Comparison of ENCODE assay signal across 36 mouse cellular contexts in the genomic region with DNA sequence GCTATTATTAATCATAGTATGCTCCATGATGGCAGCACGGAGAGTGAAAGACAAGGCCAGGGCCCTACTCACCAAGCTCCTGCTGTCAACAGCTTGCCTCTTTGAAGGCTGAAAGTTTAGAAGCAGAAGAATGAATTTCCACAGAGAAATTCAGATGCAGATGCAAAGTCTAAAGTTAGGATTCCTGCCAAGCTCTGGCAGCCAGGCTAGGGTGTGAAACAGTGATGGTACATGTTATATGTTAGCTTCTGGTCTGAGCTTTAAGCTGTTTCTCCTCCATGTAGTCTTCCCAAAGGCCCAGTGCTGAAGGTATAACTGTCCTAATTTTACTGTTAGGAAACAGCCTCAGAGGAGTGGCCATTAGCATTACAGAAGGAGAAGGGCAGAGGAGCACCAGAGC. TPM values are rescaled to one million over a fixed set of nuclear protein-coding genes. Genes with fewer than 3 reads are reported as not detected.
DNase-seq lines count a peak whose midpoint lies in the region; ATAC-seq and TF ChIP-seq lines count a peak whose summit lies in the region.
"Had no signal": no experiment of that assay in that cellular context is flagged by ENCODE, and none has a peak within 500 bp of the region (broad histone marks: within the 10 kb centered on the region; RNA-seq: fewer than 3 reads in every experiment).

No protein-coding gene starts in this region.

- intact Hi-C loops in left cerebral cortex, postnatal 25 days (cut with DNase I): no loop called here
- intact Hi-C loops in left cerebral cortex, postnatal 36 days (cut with DNase I): no loop called here

- no peak for ATAC-seq in stomach, postnatal 0 days (ENCODE audit: low FRiP score, low TSS enrichment)
- ATAC-seq in inflammation-experienced regulatory T-cells, adult 6 months: no peak
- ATAC-seq: forebrain, postnatal 0 days; hindbrain, postnatal 0 days; intestine, embryonic 16.5 days; lung, postnatal 0 days; midbrain, embryonic 13.5 days had no signal

- no peak for TF ChIP-seq EP300 in stomach, postnatal 0 days (optimal IDR thresholded peaks at IDR 0.05)

- H3K9ac ChIP-seq in stomach, postnatal 0 days (ENCODE audit: low read length): no peak overlapping the region
- H3K9ac ChIP-seq: forebrain, postnatal 0 days; hindbrain, embryonic 12.5 days; limb, embryonic 15.5 days; liver, embryonic 13.5 days; midbrain, embryonic 13.5 days; neural tube, embryonic 13.5 days had no signal

- no peak overlapping the region for H3K4me2 ChIP-seq in stomach, postnatal 0 days (replicated peaks; ENCODE audit: low read depth)
- H3K4me2 ChIP-seq: hindbrain, embryonic 12.5 days; limb, embryonic 15.5 days; liver, embryonic 13.5 days; midbrain, embryonic 13.5 days; neural tube, embryonic 13.5 days had no signal

- no peaks in the 10 kb centered on the region for H3K27me3 ChIP-seq in stomach, postnatal 0 days (ENCODE audit: control insufficient read depth, insufficient read depth, low read length)
- H3K27me3 ChIP-seq: limb, embryonic 15.5 days had no signal

- no peak for TF ChIP-seq CTCF in stomach, postnatal 0 days (IDR thresholded peaks at IDR 0.05; ENCODE audit: low read depth)

- DNase-seq in frontal cortex, postnatal 36 days (ENCODE audit: low spot score in 2 of 2): peak; percentile 35 to 54
- no peak for DNase-seq in frontal cortex, postnatal 10 days (ENCODE audit: low spot score in 2 of 2)
- peak; percentile 40 to 84 for DNase-seq in left cerebral cortex, postnatal 25 days (ENCODE audit: low spot score in 2 of 2)
- no peak for DNase-seq in left cerebral cortex, postnatal 36 days (ENCODE audit: low spot score in 2 of 2)
- DNase-seq in R1 (ENCODE audit: low read depth, low spot score): peak; percentile 27
- no peak for DNase-seq in stomach, postnatal 0 days (ENCODE audit: low spot score)
- no peak for DNase-seq in layer of hippocampus, postnatal 36 days
- DNase-seq: adrenal gland, adult 8-10 months; cerebellum, adult 8-10 months; cerebellum, postnatal 25 days; forebrain, postnatal 0 days; kidney, adult 8-10 months; kidney, postnatal 4 days; liver, embryonic 13.5 days; lung, adult 18-20 months; lung, postnatal 4 days; right cerebral cortex, postnatal 4 days; thymus, postnatal 14 days had no signal

- no peaks in the 10 kb centered on the region for H3K36me3 ChIP-seq in stomach, postnatal 0 days (ENCODE audit: control insufficient read depth, insufficient read depth, low read length)
- H3K36me3 ChIP-seq: forebrain, embryonic 10.5 days; hindbrain, embryonic 12.5 days; limb, embryonic 10.5 days; limb, embryonic 15.5 days; liver, embryonic 13.5 days; midbrain, embryonic 13.5 days; neural tube, embryonic 13.5 days had no signal

- no peaks in the 10 kb centered on the region for H3K9me3 ChIP-seq in stomach, postnatal 0 days (ENCODE audit: control insufficient read depth, low read length)
- H3K9me3 ChIP-seq: forebrain, embryonic 10.5 days; hindbrain, embryonic 12.5 days; limb, embryonic 10.5 days; limb, embryonic 15.5 days; liver, embryonic 13.5 days; megakaryocyte, embryonic 14.5 days; midbrain, embryonic 13.5 days; neural tube, embryonic 13.5 days had no signal

- H3K4me1 ChIP-seq in stomach, postnatal 0 days (replicated peaks; ENCODE audit: control insufficient read depth, insufficient read depth): peaks cover 3% of the 10 kb centered on the region; the same call in 1 of the 2 replicates

- WGBS in stomach, postnatal 0 days: 63% methylated on average over 1 of the region's 1 CpGs

- peak overlapping the region; percentile 61 for H3K27ac ChIP-seq in stomach, postnatal 0 days (replicated peaks)
- H3K27ac ChIP-seq: forebrain, embryonic 10.5 days; hindbrain, embryonic 12.5 days; hindbrain, postnatal 0 days; kidney, postnatal 0 days; limb, embryonic 10.5 days; limb, embryonic 15.5 days; liver, embryonic 13.5 days; midbrain, embryonic 13.5 days; neural tube, embryonic 13.5 days had no signal

- H3K4me3 ChIP-seq in stomach, postnatal 0 days (ENCODE audit: low read depth, low read length): no peak overlapping the region
- H3K4me3 ChIP-seq: forebrain, embryonic 10.5 days; hindbrain, embryonic 12.5 days; limb, embryonic 10.5 days; limb, embryonic 15.5 days; liver, embryonic 13.5 days; megakaryocyte, embryonic 14.5 days; midbrain, embryonic 13.5 days; neural tube, embryonic 13.5 days had no signal

RNA-seq across cellular contexts. Expression of gene Itga5, which starts 2.6 kb away (rescaled TPM):
- total RNA-seq in left cerebral cortex, postnatal 25 days (2021): 1 to 10 TPM; 2.3 to 5.4 TPM
- 1 to 10 TPM; 2.8 to 4.3 TPM for total RNA-seq in left cerebral cortex, postnatal 36 days (2021)
- polyA plus RNA-seq in stomach, postnatal 0 days (2015; fragmentation: Nextera tagmentation; extraction: Ambion mirVana): 28.7 and 36.2 TPM in 2 replicates
- 1 to 10 TPM; 1.4 to 1.9 TPM for total RNA-seq in layer of hippocampus, postnatal 36 days (2021)
- polyA plus RNA-seq in inflammation-experienced regulatory T-cells, adult 6 months (2017; shearing (Covaris generic)): 1 to 10 TPM in 2 of 3 experiments, under 1 TPM in 1; 0.74 to 1.8 (median 1.5) TPM

RNA-seq across cellular contexts. Expression of gene Zfp385a, which starts 29.2 kb away (rescaled TPM):
- 10 to 100 TPM; 62.4 to 64.8 TPM for total RNA-seq in left cerebral cortex, postnatal 25 days (2021)
- 10 to 100 TPM; 64.4 to 73.5 TPM for total RNA-seq in left cerebral cortex, postnatal 36 days (2021)
- 6.0 and 7.4 TPM in 2 replicates for polyA plus RNA-seq in stomach, postnatal 0 days (2015; fragmentation: Nextera tagmentation; extraction: Ambion mirVana)
- 10 to 100 TPM; 38.7 to 39.7 TPM for total RNA-seq in layer of hippocampus, postnatal 36 days (2021)
- polyA plus RNA-seq in inflammation-experienced regulatory T-cells, adult 6 months (2017; shearing (Covaris generic)): not detected

RNA-seq across cellular contexts. Expression of gene Gpr84, which starts 58.7 kb away (rescaled TPM):
- under 1 TPM; 0.69 to 0.94 TPM for total RNA-seq in left cerebral cortex, postnatal 25 days (2021)
- under 1 TPM; 0.42 to 0.45 TPM for total RNA-seq in left cerebral cortex, postnatal 36 days (2021)
- 0.30 and 0.46 TPM in 2 replicates for polyA plus RNA-seq in stomach, postnatal 0 days (2015; fragmentation: Nextera tagmentation; extraction: Ambion mirVana)
- total RNA-seq in layer of hippocampus, postnatal 36 days (2021): under 1 TPM; 0.25 to 0.66 TPM
- polyA plus RNA-seq in inflammation-experienced regulatory T-cells, adult 6 months (2017; shearing (Covaris generic)): not detected
- total RNA-seq: adrenal gland, adult 8-10 months; adrenal gland, postnatal 4 days; gastrocnemius, adult 8-10 months; heart, adult 8-10 months; heart, postnatal 25 days had no signal
- polyA plus RNA-seq: embryonic facial prominence, embryonic 11.5 days; urinary bladder, adult 2 months had no signal

Comparison
In these comparisons a context has a peak if more than half of its experiments do, and no peak if none do; other contexts are left out.
1. DNase-seq: peak in frontal cortex, postnatal 36 days (2 of 2), left cerebral cortex, postnatal 25 days (2 of 2) and R1 (single experiment); none in frontal cortex, postnatal 10 days (0 of 2), left cerebral cortex, postnatal 36 days (0 of 2), stomach, postnatal 0 days (single experiment) and layer of hippocampus, postnatal 36 days (0 of 2).